ENCODE assay signal across 10 mouse cellular contexts in genomic region chr10:14195778-14196650, GRCm38 (mm10).
DNase-seq lines count a peak whose midpoint lies in the region; ATAC-seq lines count a peak whose summit lies in the region.
"Had no signal": no experiment of that assay in that cellular context is flagged by ENCODE, and none has a peak within 500 bp of the region (broad histone marks: within the 10 kb centered on the region; RNA-seq: fewer than 3 reads in every experiment).

No protein-coding gene starts in this region.

- H3K9ac ChIP-seq in hindbrain, embryonic 14.5 days, result no peak overlapping the region

- H3K4me1 ChIP-seq in hindbrain, embryonic 14.5 days (replicated peaks; ENCODE audit: control insufficient read depth, insufficient read depth, low read length), result 0 out of 2 replicates have a peak, but pooled peaks cover 4% of the 10 kb centered on the region

- H3K4me2 ChIP-seq in hindbrain, embryonic 14.5 days (replicated peaks), result no peak overlapping the region

- no peaks in the 10 kb centered on the region for H3K36me3 ChIP-seq in hindbrain, embryonic 14.5 days (replicated peaks; ENCODE audit: control insufficient read depth, insufficient read depth)
- H3K36me3 ChIP-seq: G1E had no signal

- no peaks in the 10 kb centered on the region for H3K27me3 ChIP-seq in hindbrain, embryonic 14.5 days (ENCODE audit: control insufficient read depth, insufficient read depth, low read length)

- ATAC-seq in hindbrain, embryonic 14.5 days (ENCODE audit: low FRiP score), result peak; percentile 32
- no peak for ATAC-seq in erythroblast, adult 5-6 weeks (replicated peaks; ENCODE audit: low FRiP score, poor library complexity, severe bottlenecking)

- H3K27ac ChIP-seq in hindbrain, embryonic 14.5 days, result no peak overlapping the region

- 58% methylated on average over 17 of the region's 17 CpGs for WGBS in hindbrain, embryonic 14.5 days

- H3K4me3 ChIP-seq in hindbrain, embryonic 14.5 days (replicated peaks; ENCODE audit: low read length), result no peak overlapping the region

- H3K9me3 ChIP-seq in hindbrain, embryonic 14.5 days (ENCODE audit: control insufficient read depth, low read length), result no peaks in the 10 kb centered on the region
- H3K9me3 ChIP-seq: G1E had no signal

- DNase-seq in layer of hippocampus, adult 11-12 months (ENCODE audit: low spot score), result peak; percentile 74
- no peak for DNase-seq in layer of hippocampus, adult 9-10 months (ENCODE audit: low spot score)
- no peak for DNase-seq in hindbrain, embryonic 14.5 days (ENCODE audit: low spot score)
- peak; percentile 78 to 79 for DNase-seq in layer of hippocampus, postnatal 36 days
- DNase-seq in right cerebral cortex, postnatal 14 days, result peak; percentile 66
- no peak for DNase-seq in embryo, embryonic 10 days (ENCODE audit: low spot score)
- no peak for DNase-seq in spleen, adult 18-20 months
- DNase-seq: gastrocnemius, postnatal 25 days had no signal

Comparison
In these comparisons a context has a peak if more than half of its experiments do, and no peak if none do; other contexts are left out.
1. DNase-seq: peak in layer of hippocampus, adult 11-12 months (single experiment), layer of hippocampus, postnatal 36 days (2 of 2) and right cerebral cortex, postnatal 14 days (single experiment); none in layer of hippocampus, adult 9-10 months (single experiment), hindbrain, embryonic 14.5 days (single experiment), embryo, embryonic 10 days (single experiment) and spleen, adult 18-20 months (0 of 2).